Mouse (Mus musculus) frontal cortex, postnatal 36 days (tissue): ENCODE results near the gene Stk17b.
"Not testable (repeated sequence)": the region's sequence is repeated elsewhere in the genome, so short reads cannot be mapped to it uniquely, and the experiment has no call there.

Experiments used
- DNase-seq, 2 experiments: peaks; one replicate each; pipeline ENCODE4 v3.0.0; 2022; ENCODE audit warnings: low spot score in 2 of 2

Stk17b gene

DNA sequence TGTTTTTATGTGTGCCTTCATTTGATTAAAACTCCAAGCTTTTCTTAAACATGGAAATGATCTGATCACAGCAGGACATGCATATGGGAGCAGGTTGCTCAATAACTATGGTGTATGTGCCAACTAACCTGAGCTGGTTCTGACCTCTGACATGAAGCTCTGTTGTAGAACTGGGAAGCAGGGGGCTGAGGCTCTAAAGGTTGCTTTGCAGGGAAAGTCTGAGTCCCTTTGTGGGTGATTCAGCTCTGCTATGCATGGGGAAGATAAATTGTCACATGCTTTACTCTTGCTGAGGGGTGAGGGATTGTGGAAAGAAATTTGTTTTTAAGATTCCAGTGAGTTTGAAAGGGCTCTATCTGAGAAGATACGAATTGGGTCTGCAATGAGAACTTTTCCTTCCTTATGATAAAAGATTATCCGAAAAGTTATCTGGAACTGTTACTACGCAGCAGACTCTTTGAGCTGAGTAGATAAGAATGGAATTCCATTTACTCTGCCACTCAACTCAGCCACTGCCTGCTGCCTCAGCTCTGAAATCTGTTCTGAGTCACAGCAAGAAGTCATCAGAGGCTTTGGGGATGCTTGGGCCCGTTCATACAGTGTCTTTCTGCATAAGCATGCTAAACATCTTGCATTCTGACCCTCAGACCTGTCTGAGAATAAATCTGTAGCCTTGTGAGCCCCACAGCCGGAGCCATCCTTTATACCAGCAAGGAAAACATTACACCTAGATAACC, 56.4 kb downstream of the Stk17b start:
- no peak for DNase-seq

DNA sequence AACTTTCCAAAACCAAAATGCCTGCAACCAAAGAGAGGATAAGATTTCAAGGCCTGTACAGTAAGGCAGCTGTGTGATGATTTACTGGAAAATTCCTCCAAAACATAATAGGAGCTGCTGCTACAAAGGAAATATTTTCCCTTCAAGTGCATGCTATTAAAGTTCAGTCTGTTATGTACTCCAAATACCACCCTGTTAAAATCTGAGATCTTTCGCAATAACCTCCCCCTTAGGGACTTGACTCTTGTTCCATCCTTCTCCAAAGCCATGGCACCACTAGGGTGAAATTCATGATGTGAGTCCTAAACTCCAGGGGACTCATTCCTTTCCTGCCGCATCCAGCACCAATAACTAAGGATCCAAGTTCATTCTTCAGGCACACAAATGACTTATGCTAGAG, 58.1 kb downstream of the Stk17b start:
- DNase-seq = no peak

- no peak for DNase-seq
Observed at GRCm38 (mm10) chr1:53721353-53721752, 63.7 kb downstream of the Stk17b start.

GRCm38 (mm10) chr1:53720601-53721351, 64.2 kb downstream of the Stk17b start:
- no peak for DNase-seq

- no peak for DNase-seq
Observed at GRCm38 (mm10) chr1:53715966-53716515, 69.0 kb downstream of the Stk17b start.

GRCm38 (mm10) chr1:53715446-53715845, 69.6 kb downstream of the Stk17b start:
- DNase-seq = peak in 1 of 2 experiments; percentile 31

DNA sequence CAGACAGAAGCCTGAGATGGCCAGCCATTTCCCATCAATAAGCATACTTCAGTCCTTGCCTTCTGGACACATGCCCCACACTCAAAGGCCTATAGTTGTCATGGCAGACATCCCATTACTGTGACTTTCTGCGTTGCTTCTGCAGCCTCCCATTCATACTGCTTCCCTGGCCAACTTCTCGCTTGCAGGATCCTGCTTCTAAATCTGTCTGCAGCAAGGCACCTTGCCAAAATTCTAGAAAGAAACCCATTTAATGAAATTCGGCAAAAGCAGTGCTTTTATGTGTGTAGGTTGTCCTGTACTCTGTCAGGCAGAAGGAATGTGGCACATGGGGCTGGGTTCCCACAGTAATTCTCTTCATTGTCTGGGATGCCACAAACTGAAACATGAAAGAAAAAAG, 71.6 kb downstream of the Stk17b start:
- DNase-seq = peak; percentile 25 to 59

DNA sequence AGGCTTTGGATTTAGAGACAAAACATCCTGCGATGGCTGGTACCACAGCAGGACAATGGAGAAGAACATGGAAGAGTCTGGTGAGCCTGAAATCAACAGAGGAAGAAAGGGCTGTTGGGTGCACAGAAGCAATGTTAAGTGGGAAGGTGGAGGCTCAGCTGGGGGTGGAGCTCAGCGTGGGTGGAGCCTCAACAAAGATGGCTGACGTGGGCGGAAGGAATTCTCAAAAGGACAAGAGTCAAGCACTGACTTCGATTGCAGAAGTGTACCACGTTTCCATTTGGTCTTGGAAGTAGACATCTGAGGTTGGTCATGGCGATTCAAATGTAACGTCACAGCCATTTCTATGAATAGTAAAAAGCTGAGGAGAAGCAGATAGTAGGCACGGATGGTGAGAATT, 74.0 kb downstream of the Stk17b start:
- no peak for DNase-seq

DNA sequence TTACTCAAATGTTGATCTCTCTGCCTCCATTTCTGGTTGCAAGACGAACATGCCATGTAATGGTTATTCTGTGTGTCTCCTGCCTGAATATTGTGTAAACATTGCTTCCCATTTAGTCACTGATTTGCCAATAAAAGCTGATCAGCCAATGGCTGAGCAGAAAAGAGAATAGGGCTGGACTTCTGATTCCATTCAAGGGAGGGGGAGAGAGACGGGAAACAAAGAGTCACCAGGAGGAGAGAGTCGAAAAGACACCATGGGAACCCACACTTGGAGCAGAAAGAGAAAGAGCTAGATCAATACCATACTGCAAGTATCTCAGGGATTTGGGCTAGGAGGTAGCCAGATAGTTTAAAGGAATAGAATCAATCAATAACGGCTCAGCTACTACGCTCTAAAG, 75.4 kb downstream of the Stk17b start:
- DNase-seq = not testable (repeated sequence)

DNA sequence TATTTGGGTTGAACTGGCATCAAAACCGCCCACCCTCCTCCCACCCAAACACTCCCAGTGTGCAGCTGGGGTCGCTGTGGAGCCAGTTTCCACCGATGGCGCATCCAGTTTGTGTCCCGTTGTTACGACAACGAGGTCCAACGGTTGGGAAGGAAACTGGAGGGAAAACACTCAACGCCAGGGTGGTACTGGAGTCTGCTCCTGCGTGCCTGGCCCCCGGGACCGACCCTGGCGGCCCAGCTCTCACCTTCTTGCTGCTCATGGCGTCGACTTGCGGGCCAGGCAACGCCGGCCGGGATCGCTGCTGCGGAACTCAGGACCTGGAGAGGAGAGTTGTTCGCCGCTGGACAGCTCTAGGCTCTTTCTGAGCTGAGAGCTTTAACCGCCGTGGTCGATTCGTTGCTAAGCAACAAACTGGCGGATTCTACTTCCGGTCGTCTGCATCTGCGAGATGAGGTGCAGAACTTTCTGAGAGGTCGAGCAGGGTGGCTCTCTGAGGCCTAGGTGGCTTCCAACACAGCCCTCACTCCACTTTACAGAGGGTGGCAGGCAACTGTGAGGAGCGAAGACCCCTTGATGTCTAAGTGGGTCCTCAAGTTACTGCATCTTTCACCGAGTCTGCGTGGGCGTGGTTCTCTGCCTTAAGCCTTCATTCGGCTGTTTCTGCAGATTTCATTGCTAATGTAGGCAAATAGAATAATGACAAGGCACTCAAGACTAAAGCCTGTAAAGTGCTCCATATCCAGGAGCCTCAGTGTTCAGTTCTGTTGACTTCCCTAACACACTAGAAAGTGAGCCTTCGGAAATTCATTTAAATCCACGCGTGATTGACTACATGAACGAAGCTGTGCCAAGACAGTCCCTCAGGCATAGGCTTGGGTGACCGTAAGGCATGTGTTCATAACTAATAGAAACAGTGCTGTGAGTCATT, 78.3 kb downstream of the Stk17b start, which contains the start of gene Dnah7a:
Gene Dnah7a, minus strand, starts transcription at position 354 of the 931 bp plus-strand sequence.
- peak; percentile 51 to 69 for DNase-seq
